Mouse (Mus musculus) telencephalon, adult 2 months (tissue): ENCODE data around the gene Snx14.
"Not testable (repeated sequence)": the region's sequence is repeated elsewhere in the genome, so short reads cannot be mapped to it uniquely, and the experiment has no call there.

ENCODE experiments used
- DNase-seq: peaks from one replicate; pipeline ENCODE4 v3.0.0-alpha.2; 2011; ENCODE audit warnings: low read depth, low spot score

The Snx14 gene

GRCm38 (mm10) chr9:88438555-88439237, at the start of gene Snx14:
Gene Snx14, minus strand, starts transcription at chr9:88438958.
- peak; percentile 97 for DNase-seq

GRCm38 (mm10) chr9:88484531-88484930, 45.8 kb upstream of the Snx14 start:
- no peak for DNase-seq

GRCm38 (mm10) chr9:88482829-88483396, 44.2 kb upstream of the Snx14 start:
- DNase-seq, result peak; percentile 23

- DNase-seq, result peak; percentile 84
Measured at GRCm38 (mm10) chr9:88482230-88482828, 43.6 kb upstream of the Snx14 start, which contains the start of gene Syncrip. Gene Syncrip, minus strand, starts transcription at chr9:88482574.

- DNase-seq, result peak; percentile 6
Measured at GRCm38 (mm10) chr9:88481791-88482160, 43.0 kb upstream of the Snx14 start.

GRCm38 (mm10) chr9:88481061-88481790, 42.5 kb upstream of the Snx14 start:
- DNase-seq, result peak; percentile 9

GRCm38 (mm10) chr9:88480120-88480519, 41.4 kb upstream of the Snx14 start:
- DNase-seq, result no peak

GRCm38 (mm10) chr9:88476138-88476537, 37.4 kb upstream of the Snx14 start:
- DNase-seq, result no peak

GRCm38 (mm10) chr9:88461017-88461416, 22.3 kb upstream of the Snx14 start:
- DNase-seq, result not testable (repeated sequence)

- DNase-seq, result no peak
Measured at GRCm38 (mm10) chr9:88439991-88440390, 1.2 kb upstream of the Snx14 start.

- no peak for DNase-seq
Measured at GRCm38 (mm10) chr9:88439238-88439600, 461 bp upstream of the Snx14 start.

GRCm38 (mm10) chr9:88438237-88438554, 562 bp downstream of the Snx14 start:
- DNase-seq, result peak; percentile 11

GRCm38 (mm10) chr9:88437342-88438236, 1.2 kb downstream of the Snx14 start:
- no peak for DNase-seq

- no peak for DNase-seq
Measured at GRCm38 (mm10) chr9:88424356-88424755, 14.4 kb downstream of the Snx14 start.

GRCm38 (mm10) chr9:88422428-88422827, 16.3 kb downstream of the Snx14 start:
- DNase-seq, result no peak

GRCm38 (mm10) chr9:88416752-88417151, 22.0 kb downstream of the Snx14 start:
- no peak for DNase-seq

- no peak for DNase-seq
Measured at GRCm38 (mm10) chr9:88409978-88410377, 28.8 kb downstream of the Snx14 start.

- no peak for DNase-seq
Measured at GRCm38 (mm10) chr9:88404515-88404914, 34.2 kb downstream of the Snx14 start.

GRCm38 (mm10) chr9:88404088-88404487, 34.7 kb downstream of the Snx14 start:
- DNase-seq, result peak; percentile 28

GRCm38 (mm10) chr9:88398461-88398860, 40.3 kb downstream of the Snx14 start:
- no peak for DNase-seq

- no peak for DNase-seq
Measured at GRCm38 (mm10) chr9:88394852-88395251, 43.9 kb downstream of the Snx14 start.
